Mouse (Mus musculus): ENCODE measurements at regions not wholly inside any gene's neighbourhood (a gene's known extent, or its start where the extent isn't known, plus 50 kb on each side); places are given as distances from the start of the nearest gene placed in this dataset.

DNA sequence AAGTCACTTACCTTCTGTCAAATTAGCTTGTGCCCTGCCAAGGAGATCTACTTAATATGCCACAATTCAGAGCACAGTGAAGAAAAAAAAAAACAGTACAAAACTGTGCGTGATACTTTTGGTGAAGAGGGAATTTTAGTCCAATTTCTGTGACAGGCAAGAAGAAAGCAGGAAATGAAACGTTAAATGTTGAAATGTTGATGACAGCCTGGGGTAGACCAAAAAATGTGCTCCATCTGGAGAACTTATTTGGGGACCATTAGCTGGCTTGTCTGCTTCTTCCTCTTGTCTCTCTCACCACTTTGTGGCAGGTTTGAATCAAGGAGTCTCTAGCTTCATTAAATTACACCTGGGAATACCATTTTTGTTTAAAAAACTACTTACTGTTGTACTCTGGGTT lies 163.3 kb upstream of the Mctp2 start:
- WGBS: 67% methylated on average over 2 of the region's 2 CpGs
- H3K27me3 ChIP-seq (ENCODE audit: control insufficient read depth, insufficient read depth, low read length): no peaks in the 10 kb centered on the region
- H3K36me3 ChIP-seq (ENCODE audit: control insufficient read depth, insufficient read depth, low read length): no peaks in the 10 kb centered on the region
- H3K79me2 ChIP-seq (ENCODE audit: control insufficient read depth, insufficient read depth, low read length): no peaks in the 10 kb centered on the region
- no peak for DNase-seq (ENCODE audit: extremely low read depth, low read depth, low spot score)
- no peak for TF ChIP-seq CTCF (IDR thresholded peaks at IDR 0.05; ENCODE audit: low read depth, low read length)
- no peak for TF ChIP-seq POLR2A (IDR thresholded peaks at IDR 0.05; ENCODE audit: extremely low read depth, insufficient read depth, low read length)
- no peak overlapping the region for H3K4me3 ChIP-seq (ENCODE audit: insufficient read depth, low read depth, low read length)
- no peaks in the 10 kb centered on the region for H3K4me1 ChIP-seq (ENCODE audit: control insufficient read depth, insufficient read depth, low read length)
- H3K27ac ChIP-seq (replicated peaks; ENCODE audit: insufficient read depth, low read depth, low read length): no peak overlapping the region
- H3K9ac ChIP-seq (ENCODE audit: low read depth, low read length): no peak overlapping the region

DNA sequence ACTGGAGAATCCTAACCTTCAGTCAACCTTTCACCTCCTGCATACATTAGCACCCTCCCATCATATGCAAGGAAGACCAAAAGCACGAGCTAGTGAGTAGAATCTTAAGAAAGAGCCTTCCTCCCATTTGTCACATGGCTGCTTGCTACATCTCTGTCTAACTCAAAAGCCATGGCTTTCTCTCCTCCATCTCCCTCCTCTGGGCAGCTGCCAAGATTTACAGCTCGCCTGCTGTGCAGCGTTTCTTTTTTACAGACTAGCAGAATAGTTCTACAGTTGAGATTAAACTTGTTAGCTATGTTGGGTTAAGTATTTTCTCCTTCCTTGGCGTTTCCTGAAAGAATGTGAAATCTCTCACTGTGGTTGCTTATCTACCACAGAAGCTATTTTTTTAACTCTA lies 168.3 kb upstream of the Mctp2 start:
- DNase-seq (ENCODE audit: extremely low read depth, low read depth, low spot score): no peak
- Histone ChIP-seq H3K27ac (replicated peaks; ENCODE audit: insufficient read depth, low read depth, low read length) (no peak overlapping the region), H3K4me3 (ENCODE audit: insufficient read depth, low read depth, low read length) (no peak overlapping the region), H3K79me2 (ENCODE audit: control insufficient read depth, insufficient read depth, low read length) (no peaks in the 10 kb centered on the region), H3K9ac (ENCODE audit: low read depth, low read length) (no peak overlapping the region), H3K36me3 (ENCODE audit: control insufficient read depth, insufficient read depth, low read length) (no peaks in the 10 kb centered on the region), H3K4me1 (ENCODE audit: control insufficient read depth, insufficient read depth, low read length) (no peaks in the 10 kb centered on the region), H3K27me3 (ENCODE audit: control insufficient read depth, insufficient read depth, low read length) (no peaks in the 10 kb centered on the region)
- 56% methylated on average over 4 of the region's 4 CpGs for WGBS
- TF ChIP-seq POLR2A (IDR thresholded peaks at IDR 0.05; ENCODE audit: extremely low read depth, insufficient read depth, low read length): no peak
- TF ChIP-seq CTCF (IDR thresholded peaks at IDR 0.05; ENCODE audit: low read depth, low read length): no peak

DNA sequence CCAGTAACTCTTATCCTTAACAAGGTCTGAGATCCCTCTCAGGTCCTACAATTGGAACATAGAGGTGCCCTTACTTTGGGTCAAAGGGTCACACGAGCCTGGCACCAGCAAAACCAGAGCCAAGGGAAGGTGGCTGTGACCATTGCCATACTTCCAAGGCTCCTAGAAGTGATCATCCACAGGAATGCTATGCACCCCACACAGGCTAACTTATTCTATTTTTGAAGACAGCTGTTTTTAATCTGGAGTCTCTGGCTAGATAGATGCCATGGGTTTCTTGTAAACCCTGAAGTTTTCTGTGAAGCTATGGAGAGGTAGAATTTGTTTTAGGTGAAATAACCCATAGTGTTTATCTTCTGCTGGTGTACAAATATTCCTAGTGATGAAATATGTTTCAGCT lies 172.5 kb upstream of the Mctp2 start:
- TF ChIP-seq CTCF (IDR thresholded peaks at IDR 0.05; ENCODE audit: low read depth, low read length) (no peak), POLR2A (IDR thresholded peaks at IDR 0.05; ENCODE audit: extremely low read depth, insufficient read depth, low read length) (no peak)
- no peak overlapping the region for H3K4me3 ChIP-seq (ENCODE audit: insufficient read depth, low read depth, low read length)
- H3K27me3 ChIP-seq (ENCODE audit: control insufficient read depth, insufficient read depth, low read length): no peaks in the 10 kb centered on the region
- H3K27ac ChIP-seq (replicated peaks; ENCODE audit: insufficient read depth, low read depth, low read length): no peak overlapping the region
- no peak overlapping the region for H3K9ac ChIP-seq (ENCODE audit: low read depth, low read length)
- H3K4me1 ChIP-seq (ENCODE audit: control insufficient read depth, insufficient read depth, low read length): no peaks in the 10 kb centered on the region
- H3K36me3 ChIP-seq (ENCODE audit: control insufficient read depth, insufficient read depth, low read length): no peaks in the 10 kb centered on the region
- 69% methylated on average over 1 of the region's 1 CpGs for WGBS
- no peaks in the 10 kb centered on the region for H3K79me2 ChIP-seq (ENCODE audit: control insufficient read depth, insufficient read depth, low read length)
- DNase-seq (ENCODE audit: extremely low read depth, low read depth, low spot score): no peak

DNA sequence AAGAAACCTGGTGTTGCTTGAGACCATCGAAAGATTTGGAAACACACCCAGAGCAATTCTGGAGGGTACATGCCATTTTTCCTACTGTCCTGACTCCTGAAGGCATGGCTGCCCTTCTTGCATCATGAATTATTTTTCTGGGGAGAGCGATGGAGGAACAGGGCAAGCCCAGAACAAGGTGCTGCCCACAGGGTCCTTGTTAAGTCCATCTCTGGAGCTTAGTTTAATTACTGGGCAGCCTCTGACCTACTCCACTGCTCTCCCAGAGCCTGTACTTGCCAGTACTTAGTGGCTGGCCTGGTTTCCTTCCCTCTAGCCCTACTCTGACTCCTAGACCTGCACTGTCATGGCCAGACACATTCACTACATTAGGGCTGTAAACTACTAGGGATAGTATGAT lies 174.9 kb upstream of the Mctp2 start:
- no peaks in the 10 kb centered on the region for H3K79me2 ChIP-seq (ENCODE audit: control insufficient read depth, insufficient read depth, low read length)
- DNase-seq (ENCODE audit: extremely low read depth, low read depth, low spot score): no peak
- H3K4me1 ChIP-seq (ENCODE audit: control insufficient read depth, insufficient read depth, low read length): no peaks in the 10 kb centered on the region
- TF ChIP-seq CTCF (IDR thresholded peaks at IDR 0.05; ENCODE audit: low read depth, low read length) (no peak), POLR2A (IDR thresholded peaks at IDR 0.05; ENCODE audit: extremely low read depth, insufficient read depth, low read length) (no peak)
- no peak overlapping the region for H3K4me3 ChIP-seq (ENCODE audit: insufficient read depth, low read depth, low read length)
- H3K9ac ChIP-seq (ENCODE audit: low read depth, low read length): no peak overlapping the region
- H3K27ac ChIP-seq (replicated peaks; ENCODE audit: insufficient read depth, low read depth, low read length): no peak overlapping the region
- 88% methylated on average over 2 of the region's 2 CpGs for WGBS
- no peaks in the 10 kb centered on the region for H3K36me3 ChIP-seq (ENCODE audit: control insufficient read depth, insufficient read depth, low read length)
- no peaks in the 10 kb centered on the region for H3K27me3 ChIP-seq (ENCODE audit: control insufficient read depth, insufficient read depth, low read length)

DNA sequence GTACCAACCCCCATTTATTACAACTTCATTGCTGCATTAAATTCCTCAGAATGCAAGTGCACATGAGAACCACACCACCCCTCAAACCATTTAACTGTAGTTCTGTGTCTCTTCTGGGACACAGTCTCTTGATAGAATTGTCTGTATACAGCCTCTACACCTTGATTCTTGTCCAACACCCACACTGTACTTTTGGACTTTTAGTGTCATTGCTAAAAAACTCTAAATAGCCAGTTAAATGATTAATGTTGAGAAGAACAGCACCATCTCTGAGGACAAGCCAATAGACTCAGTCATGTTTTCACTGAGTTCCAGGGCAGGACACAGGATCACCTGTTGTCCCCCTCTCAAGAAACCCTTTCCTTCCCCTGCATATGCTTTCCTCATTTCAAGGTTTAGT lies 183.8 kb upstream of the Mctp2 start:
- TF ChIP-seq POLR2A (IDR thresholded peaks at IDR 0.05; ENCODE audit: extremely low read depth, insufficient read depth, low read length): no peak
- TF ChIP-seq CTCF (IDR thresholded peaks at IDR 0.05; ENCODE audit: low read depth, low read length): no peak
- Histone ChIP-seq H3K9ac (ENCODE audit: low read depth, low read length) (no peak overlapping the region), H3K79me2 (ENCODE audit: control insufficient read depth, insufficient read depth, low read length) (no peaks in the 10 kb centered on the region), H3K4me1 (ENCODE audit: control insufficient read depth, insufficient read depth, low read length) (no peaks in the 10 kb centered on the region), H3K4me3 (ENCODE audit: insufficient read depth, low read depth, low read length) (no peak overlapping the region), H3K27ac (replicated peaks; ENCODE audit: insufficient read depth, low read depth, low read length) (no peak overlapping the region), H3K27me3 (ENCODE audit: control insufficient read depth, insufficient read depth, low read length) (no peaks in the 10 kb centered on the region), H3K36me3 (ENCODE audit: control insufficient read depth, insufficient read depth, low read length) (no peaks in the 10 kb centered on the region)
- DNase-seq (ENCODE audit: extremely low read depth, low read depth, low spot score): peak; percentile 77

DNA sequence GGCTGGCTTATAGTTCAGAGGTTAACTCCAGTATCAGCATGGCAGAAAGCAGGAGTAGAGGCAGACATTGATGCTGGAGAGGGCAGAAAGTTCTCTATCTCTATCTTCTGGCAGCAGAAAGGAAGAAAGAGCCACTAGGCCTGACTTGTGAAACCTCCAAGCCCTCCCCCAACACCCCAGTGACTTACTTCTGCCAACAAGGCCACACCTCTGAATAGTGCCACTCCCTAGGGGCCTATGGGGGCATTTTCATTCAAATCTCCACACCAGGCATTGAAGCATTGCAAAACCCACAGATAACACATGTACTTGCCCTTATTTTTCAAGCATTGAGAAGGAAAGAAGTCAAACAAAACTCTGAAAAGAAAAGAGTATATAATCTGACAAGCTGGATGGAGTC lies 186.9 kb upstream of the Mctp2 start:
- 0 out of 2 replicates have a peak, but pooled peaks cover 6% of the 10 kb centered on the region for H3K27me3 ChIP-seq (ENCODE audit: control insufficient read depth, insufficient read depth, low read length)
- H3K36me3 ChIP-seq (ENCODE audit: control insufficient read depth, insufficient read depth, low read length): no peaks in the 10 kb centered on the region
- no peaks in the 10 kb centered on the region for H3K4me1 ChIP-seq (ENCODE audit: control insufficient read depth, insufficient read depth, low read length)
- H3K4me3 ChIP-seq (ENCODE audit: insufficient read depth, low read depth, low read length): no peak overlapping the region
- H3K9ac ChIP-seq (ENCODE audit: low read depth, low read length): no peak overlapping the region
- DNase-seq (ENCODE audit: extremely low read depth, low read depth, low spot score): no peak
- H3K79me2 ChIP-seq (ENCODE audit: control insufficient read depth, insufficient read depth, low read length): no peaks in the 10 kb centered on the region
- H3K27ac ChIP-seq (replicated peaks; ENCODE audit: insufficient read depth, low read depth, low read length): no peak overlapping the region
- TF ChIP-seq CTCF (IDR thresholded peaks at IDR 0.05; ENCODE audit: low read depth, low read length) (no peak), POLR2A (IDR thresholded peaks at IDR 0.05; ENCODE audit: extremely low read depth, insufficient read depth, low read length) (no peak)
